ENCODE assay signal across 8 mouse cellular contexts in genomic region chr4:91371131-91371818, GRCm38 (mm10). TPM values are rescaled to one million over a fixed set of nuclear protein-coding genes. Genes with fewer than 3 reads are reported as not detected.
DNase-seq lines count a peak whose midpoint lies in the region; ATAC-seq and TF ChIP-seq lines count a peak whose summit lies in the region.

No protein-coding gene starts in this region.

- WGBS in hindbrain, embryonic 12.5 days = under 1% methylated on average over 77 of the region's 82 CpGs
- 1% methylated on average over 60 of the region's 82 CpGs for WGBS in liver, embryonic 11.5 days
- WGBS in small intestine, adult 2 months = 5% methylated on average over 82 of the region's 82 CpGs

- H3K9me3 ChIP-seq in hindbrain, embryonic 12.5 days (replicated peaks) = no peaks in the 10 kb centered on the region
- no peaks in the 10 kb centered on the region for H3K9me3 ChIP-seq in liver, embryonic 11.5 days (ENCODE audit: control insufficient read depth, low read length)

- peak overlapping the region; percentile 79 for H3K9ac ChIP-seq in hindbrain, embryonic 12.5 days
- 0 out of 2 replicates have a peak overlapping the region, but pooled peaks have one; percentile 30 for H3K9ac ChIP-seq in liver, embryonic 11.5 days (ENCODE audit: low read depth, low read length)

- no peak for TF ChIP-seq CTCF in small intestine, adult 2 months (IDR thresholded peaks at IDR 0.05; ENCODE audit: extremely low read depth, insufficient read length, insufficient replicate concordance, low read depth, low read length)

- H3K27me3 ChIP-seq in hindbrain, embryonic 12.5 days = peaks cover 13% of the 10 kb centered on the region
- peaks cover 60% of the 10 kb centered on the region for H3K27me3 ChIP-seq in liver, embryonic 11.5 days (replicated peaks; ENCODE audit: control insufficient read depth, insufficient read depth, low read length)
- H3K27me3 ChIP-seq in small intestine, adult 2 months (ENCODE audit: control insufficient read depth, insufficient read depth, low read length) = peaks cover 24% of the 10 kb centered on the region

- ATAC-seq in hindbrain, embryonic 12.5 days (ENCODE audit: low FRiP score) = peak; percentile 60
- peak; percentile 24; the same call in 1 of the 2 replicates for ATAC-seq in liver, embryonic 11.5 days (replicated peaks; ENCODE audit: low FRiP score)

- H3K27ac ChIP-seq in hindbrain, embryonic 12.5 days = peak overlapping the region; percentile 86
- no peak overlapping the region for H3K27ac ChIP-seq in liver, embryonic 11.5 days (ENCODE audit: low read depth, low read length)
- H3K27ac ChIP-seq in small intestine, adult 2 months (ENCODE audit: insufficient read depth, low read depth, low read length) = no peak overlapping the region

- peak overlapping the region; percentile 72 for H3K4me3 ChIP-seq in hindbrain, embryonic 12.5 days
- H3K4me3 ChIP-seq in liver, embryonic 11.5 days (ENCODE audit: low read depth, low read length) = peak overlapping the region; percentile 61
- H3K4me3 ChIP-seq in small intestine, adult 2 months (ENCODE audit: low read depth, low read length) = peak overlapping the region; percentile 18; the same call in 1 of the 2 replicates

- H3K36me3 ChIP-seq in hindbrain, embryonic 12.5 days = no peaks in the 10 kb centered on the region
- H3K36me3 ChIP-seq in liver, embryonic 11.5 days (ENCODE audit: control insufficient read depth, insufficient read depth, low read length) = no peaks in the 10 kb centered on the region
- H3K36me3 ChIP-seq in small intestine, adult 2 months (ENCODE audit: control insufficient read depth, insufficient read depth, low read length) = no peaks in the 10 kb centered on the region

- TF ChIP-seq POLR2A in small intestine, adult 2 months (IDR thresholded peaks at IDR 0.05; ENCODE audit: low read depth, low read length) = no peak

- peaks cover 20% of the 10 kb centered on the region for H3K4me1 ChIP-seq in hindbrain, embryonic 12.5 days
- H3K4me1 ChIP-seq in liver, embryonic 11.5 days (replicated peaks; ENCODE audit: control insufficient read depth, insufficient read depth, low read length) = peaks cover 8% of the 10 kb centered on the region
- H3K4me1 ChIP-seq in small intestine, adult 2 months (ENCODE audit: control insufficient read depth, insufficient read depth, insufficient read length, low read length) = peaks cover 1% of the 10 kb centered on the region

- DNase-seq in adrenal gland, postnatal 10 days = peak; percentile 6
- no peak for DNase-seq in adrenal gland, postnatal 36 days
- peak; percentile 55 for DNase-seq in retina, postnatal 1 day
- DNase-seq in retina, embryonic 14.5 days (ENCODE audit: low spot score) = no peak
- DNase-seq in liver, embryonic 11.5 days (ENCODE audit: low spot score) = peak; percentile 38
- no peak for DNase-seq in thymus, adult 18-20 months

- peak overlapping the region; percentile 83 for H3K4me2 ChIP-seq in hindbrain, embryonic 12.5 days (replicated peaks)
- H3K4me2 ChIP-seq in liver, embryonic 11.5 days = peak overlapping the region; percentile 98

RNA-seq across cellular contexts. Expression of gene Elavl2, which starts 29.3 kb away (rescaled TPM):
- total RNA-seq in adrenal gland, postnatal 10 days (2021) = 10 to 100 TPM in 1 of 2 experiments, 1 to 10 TPM in 1; 7.0 to 15.3 TPM
- 1 to 10 TPM in 1 of 2 experiments, under 1 TPM in 1; 0.23 to 1.8 TPM for total RNA-seq in adrenal gland, postnatal 36 days (2021)
- 102 and 110 TPM in 2 replicates for polyA plus RNA-seq in hindbrain, embryonic 12.5 days (2016; fragmentation: Nextera tagmentation; extraction: Ambion mirVana)
- 2.1 and 2.4 TPM in 2 replicates for polyA plus RNA-seq in liver, embryonic 11.5 days (2014; fragmentation: Nextera tagmentation; extraction: Ambion mirVana)
- polyA plus RNA-seq in small intestine, adult 2 months (2012; rRNA removed) = 0.22 TPM in 1 of 2 replicates, not detected in the other

Comparison
In these comparisons a context has a peak if more than half of its experiments do, and no peak if none do; other contexts are left out.
1. DNase-seq: peak in adrenal gland, postnatal 10 days (single experiment), retina, postnatal 1 day (single experiment) and liver, embryonic 11.5 days (single experiment); none in adrenal gland, postnatal 36 days (0 of 2), retina, embryonic 14.5 days (single experiment) and thymus, adult 18-20 months (0 of 2).
2. H3K4me3 ChIP-seq: peak in every context shown above with its lines; median percentile 72 in hindbrain, embryonic 12.5 days; 61 in liver, embryonic 11.5 days; 18 in small intestine, adult 2 months.
3. RNA of gene Elavl2, which starts 29.3 kb away (polyA plus RNA-seq): 102 to 110 TPM in hindbrain, embryonic 12.5 days; 2.1 to 2.4 TPM in liver, embryonic 11.5 days and 0.22 TPM in small intestine, adult 2 months; every median in the first group is over 10 times any median in the second.